Mouse (Mus musculus): ENCODE data around the gene Klb. TPM values are rescaled to one million over a fixed set of nuclear protein-coding genes. Genes with fewer than 3 reads are reported as not detected.
"Not testable (repeated sequence)": the region's sequence is repeated elsewhere in the genome, so short reads cannot be mapped to it uniquely, and the experiment has no call there.

Klb gene
- polyA plus RNA-seq (2014; fragmentation: Nextera tagmentation; extraction: Ambion mirVana): 0.04 and 0.14 TPM in 2 replicates

DNA sequence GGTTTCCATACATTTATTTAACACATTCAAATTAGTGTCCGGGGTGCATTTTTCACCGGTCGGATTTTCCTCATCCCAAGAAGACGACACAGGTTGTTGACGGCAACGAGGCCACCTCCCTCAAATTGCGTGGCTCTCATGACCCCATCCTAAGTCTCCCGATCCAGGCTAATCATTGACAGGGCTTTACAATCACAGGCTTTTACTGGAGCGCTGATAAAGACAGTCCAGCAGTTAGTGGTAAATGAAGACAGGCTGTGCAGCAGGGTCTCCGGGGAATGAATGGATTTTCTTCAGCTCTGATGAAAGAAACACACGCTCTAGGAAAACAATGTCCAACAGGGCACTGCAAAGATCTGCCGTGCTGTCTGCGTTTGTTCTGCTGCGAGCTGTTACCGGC is at the start of gene Klb:
Klb (plus strand) TSS at position 147 of the 400 bp plus-strand sequence.
- H3K36me3 ChIP-seq (ENCODE audit: control insufficient read depth, insufficient read depth, low read length): no peaks in the 10 kb centered on the region
- H3K27ac ChIP-seq (ENCODE audit: low read depth, low read length): no peak within 1 kb of the TSS
- WGBS: 67% methylated on average over 15 of the region's 15 CpGs
- H3K4me3 ChIP-seq (ENCODE audit: low read depth, low read length): no peak within 1 kb of the TSS
- H3K9me3 ChIP-seq (ENCODE audit: control insufficient read depth, low read length): no peaks in the 10 kb centered on the region
- no peaks in the 10 kb centered on the region for H3K27me3 ChIP-seq (ENCODE audit: control insufficient read depth, insufficient read depth, low read length)
- no peaks in the 10 kb centered on the region for H3K4me1 ChIP-seq (ENCODE audit: control insufficient read depth, insufficient read depth, low read length)
- DNase-seq (ENCODE audit: low spot score, missing footprints): no peak
- ATAC-seq (ENCODE audit: low FRiP score): no peak
- no peak within 1 kb of the TSS for H3K4me2 ChIP-seq
- no peak within 1 kb of the TSS for H3K9ac ChIP-seq (ENCODE audit: low read length)

DNA sequence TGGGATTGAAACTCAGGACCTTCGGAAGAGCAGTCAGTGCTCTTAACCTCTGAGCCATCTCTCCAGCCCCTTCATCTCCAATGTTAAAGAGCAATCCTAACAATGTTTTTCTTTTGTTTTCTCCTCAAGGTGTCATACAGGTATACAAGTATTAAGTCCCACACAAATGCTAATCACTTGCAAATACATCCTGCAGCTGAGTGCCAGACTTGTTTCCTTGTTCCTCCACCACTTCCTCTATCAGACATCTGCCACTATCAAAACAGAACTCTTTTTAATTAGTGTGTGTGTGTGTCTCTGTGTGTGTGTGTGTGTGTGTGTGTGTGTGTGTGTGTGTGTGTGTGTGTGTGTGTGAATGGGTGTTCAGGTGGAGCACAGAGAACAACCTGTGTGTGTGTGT is 48.5 kb upstream of the Klb start:
- DNase-seq (ENCODE audit: low spot score, missing footprints); H3K36me3 ChIP-seq (ENCODE audit: control insufficient read depth, insufficient read depth, low read length); H3K4me2 ChIP-seq; H3K27ac ChIP-seq (ENCODE audit: low read depth, low read length); ATAC-seq (ENCODE audit: low FRiP score); H3K27me3 ChIP-seq (ENCODE audit: control insufficient read depth, insufficient read depth, low read length); H3K4me3 ChIP-seq (ENCODE audit: low read depth, low read length); H3K4me1 ChIP-seq (ENCODE audit: control insufficient read depth, insufficient read depth, low read length); H3K9ac ChIP-seq (ENCODE audit: low read length); H3K9me3 ChIP-seq (ENCODE audit: control insufficient read depth, low read length): not testable (repeated sequence)
- 87% methylated on average over 1 of the region's 1 CpGs for WGBS

DNA sequence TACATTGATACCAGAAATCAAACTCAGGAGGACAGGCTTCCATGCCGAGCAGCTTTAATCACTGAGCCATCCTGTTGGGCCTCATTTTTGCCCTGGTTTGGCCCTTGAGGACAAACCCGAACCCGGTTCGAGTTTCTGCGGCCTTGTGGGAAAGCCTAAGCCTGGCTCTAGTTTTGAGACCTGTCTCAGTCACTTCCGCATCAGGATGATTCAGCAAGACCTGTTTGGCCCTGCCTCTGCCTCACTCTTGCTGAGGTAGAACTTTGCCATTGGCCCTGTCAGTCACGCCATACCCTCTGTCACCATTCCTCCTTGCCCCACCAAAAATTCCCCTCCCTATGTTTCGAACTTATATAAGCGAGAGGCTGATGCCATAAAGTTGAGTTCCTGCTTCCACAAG is 48.0 kb upstream of the Klb start:
- ATAC-seq (ENCODE audit: low FRiP score) (no peak), DNase-seq (ENCODE audit: low spot score, missing footprints) (no peak)
- H3K4me2 ChIP-seq: no peak overlapping the region
- peaks cover 3% of the 10 kb centered on the region; the same call in 1 of the 2 replicates for H3K36me3 ChIP-seq (ENCODE audit: control insufficient read depth, insufficient read depth, low read length)
- H3K27ac ChIP-seq (ENCODE audit: low read depth, low read length): no peak overlapping the region
- 97% methylated on average over 9 of the region's 9 CpGs for WGBS
- no peak overlapping the region for H3K4me3 ChIP-seq (ENCODE audit: low read depth, low read length)
- H3K9me3 ChIP-seq (ENCODE audit: control insufficient read depth, low read length): no peaks in the 10 kb centered on the region
- H3K4me1 ChIP-seq (ENCODE audit: control insufficient read depth, insufficient read depth, low read length): no peaks in the 10 kb centered on the region
- no peaks in the 10 kb centered on the region for H3K27me3 ChIP-seq (ENCODE audit: control insufficient read depth, insufficient read depth, low read length)
- H3K9ac ChIP-seq (ENCODE audit: low read length): no peak overlapping the region

DNA sequence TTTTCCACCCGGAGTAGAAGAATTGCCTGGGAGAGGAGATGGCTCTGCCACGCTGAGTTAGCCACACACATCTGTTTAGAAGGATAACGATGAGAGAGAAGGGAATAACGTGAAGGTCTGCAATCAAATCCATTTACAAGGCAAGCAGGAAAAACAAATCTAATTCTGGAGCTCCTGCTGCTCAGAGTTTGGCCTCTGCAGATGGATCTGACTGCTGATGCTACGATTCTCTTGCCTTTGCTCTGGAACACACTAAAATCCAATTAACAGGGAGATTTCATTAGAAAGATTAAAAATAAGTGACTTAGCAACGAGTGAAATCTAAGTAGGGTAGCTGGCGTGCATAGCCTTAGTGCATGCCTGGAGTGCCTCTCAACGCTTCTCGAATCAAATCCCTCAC is 42.6 kb upstream of the Klb start:
- no peaks in the 10 kb centered on the region for H3K9me3 ChIP-seq (ENCODE audit: control insufficient read depth, low read length)
- 89% methylated on average over 9 of the region's 9 CpGs for WGBS
- no peaks in the 10 kb centered on the region for H3K36me3 ChIP-seq (ENCODE audit: control insufficient read depth, insufficient read depth, low read length)
- no peak overlapping the region for H3K27ac ChIP-seq (ENCODE audit: low read depth, low read length)
- no peaks in the 10 kb centered on the region for H3K4me1 ChIP-seq (ENCODE audit: control insufficient read depth, insufficient read depth, low read length)
- H3K9ac ChIP-seq (ENCODE audit: low read length): no peak overlapping the region
- DNase-seq (ENCODE audit: low spot score, missing footprints) (no peak), ATAC-seq (ENCODE audit: low FRiP score) (no peak)
- no peaks in the 10 kb centered on the region for H3K27me3 ChIP-seq (ENCODE audit: control insufficient read depth, insufficient read depth, low read length)
- no peak overlapping the region for H3K4me2 ChIP-seq
- no peak overlapping the region for H3K4me3 ChIP-seq (ENCODE audit: low read depth, low read length)

DNA sequence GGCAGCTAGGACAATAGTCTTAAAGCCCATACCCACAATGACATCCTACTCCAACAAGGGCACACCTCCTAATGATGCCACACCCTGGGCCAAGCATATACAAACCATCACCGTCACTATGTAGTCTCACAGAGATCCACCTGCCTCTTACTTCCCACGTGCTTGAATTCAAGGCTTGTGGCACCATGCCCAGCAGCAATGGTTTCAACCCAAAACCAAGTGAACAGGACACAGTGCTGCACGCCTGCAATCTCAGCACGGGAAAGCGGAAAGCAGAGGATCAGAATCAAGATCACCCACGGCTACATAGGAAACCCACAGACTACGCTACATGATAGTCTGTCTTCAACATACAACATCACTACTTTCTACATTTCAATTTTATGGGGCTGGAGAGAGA is 39.9 kb upstream of the Klb start:
- Histone ChIP-seq H3K27me3 (ENCODE audit: control insufficient read depth, insufficient read depth, low read length) (no peaks in the 10 kb centered on the region), H3K4me3 (ENCODE audit: low read depth, low read length) (no peak overlapping the region), H3K4me1 (ENCODE audit: control insufficient read depth, insufficient read depth, low read length) (no peaks in the 10 kb centered on the region), H3K27ac (ENCODE audit: low read depth, low read length) (no peak overlapping the region), H3K9me3 (ENCODE audit: control insufficient read depth, low read length) (no peaks in the 10 kb centered on the region), H3K4me2 (no peak overlapping the region), H3K9ac (ENCODE audit: low read length) (no peak overlapping the region), H3K36me3 (ENCODE audit: control insufficient read depth, insufficient read depth, low read length) (peaks cover 7% of the 10 kb centered on the region; the same call in 1 of the 2 replicates)
- 96% methylated on average over 7 of the region's 7 CpGs for WGBS
- ATAC-seq (ENCODE audit: low FRiP score) (no peak), DNase-seq (ENCODE audit: low spot score, missing footprints) (no peak)

- DNase-seq (ENCODE audit: low spot score, missing footprints) (no peak), ATAC-seq (ENCODE audit: low FRiP score) (no peak)
- no peak overlapping the region for H3K9ac ChIP-seq (ENCODE audit: low read length)
- H3K27me3 ChIP-seq (ENCODE audit: control insufficient read depth, insufficient read depth, low read length): no peaks in the 10 kb centered on the region
- no peak overlapping the region for H3K4me2 ChIP-seq
- no peak overlapping the region for H3K4me3 ChIP-seq (ENCODE audit: low read depth, low read length)
- no peak overlapping the region for H3K27ac ChIP-seq (ENCODE audit: low read depth, low read length)
- no peaks in the 10 kb centered on the region for H3K9me3 ChIP-seq (ENCODE audit: control insufficient read depth, low read length)
- 98% methylated on average over 3 of the region's 3 CpGs for whole genome bisulfite sequencing
- peaks cover 7% of the 10 kb centered on the region; the same call in 1 of the 2 replicates for H3K36me3 ChIP-seq (ENCODE audit: control insufficient read depth, insufficient read depth, low read length)
- H3K4me1 ChIP-seq (ENCODE audit: control insufficient read depth, insufficient read depth, low read length): no peaks in the 10 kb centered on the region
Observed at GRCm38 (mm10) chr5:65308866-65309265, 39.2 kb upstream of the Klb start.

GRCm38 (mm10) chr5:65319176-65319575 is 28.9 kb upstream of the Klb start:
- ATAC-seq (ENCODE audit: low FRiP score) (no peak), DNase-seq (ENCODE audit: low spot score, missing footprints) (no peak)
- H3K4me2 ChIP-seq: no peak overlapping the region
- no peak overlapping the region for H3K4me3 ChIP-seq (ENCODE audit: low read depth, low read length)
- no peak overlapping the region for H3K9ac ChIP-seq (ENCODE audit: low read length)
- no peaks in the 10 kb centered on the region for H3K9me3 ChIP-seq (ENCODE audit: control insufficient read depth, low read length)
- no peak overlapping the region for H3K27ac ChIP-seq (ENCODE audit: low read depth, low read length)
- peaks cover 2% of the 10 kb centered on the region; the same call in 1 of the 2 replicates for H3K36me3 ChIP-seq (ENCODE audit: control insufficient read depth, insufficient read depth, low read length)
- no peaks in the 10 kb centered on the region for H3K4me1 ChIP-seq (ENCODE audit: control insufficient read depth, insufficient read depth, low read length)
- no peaks in the 10 kb centered on the region for H3K27me3 ChIP-seq (ENCODE audit: control insufficient read depth, insufficient read depth, low read length)
- WGBS: 92% methylated on average over 9 of the region's 9 CpGs

GRCm38 (mm10) chr5:65322165-65322564 is 25.9 kb upstream of the Klb start:
- no peak for DNase-seq (ENCODE audit: low spot score, missing footprints)
- WGBS: 89% methylated on average over 10 of the region's 10 CpGs

GRCm38 (mm10) chr5:65324271-65324670 is 23.8 kb upstream of the Klb start:
- Histone ChIP-seq H3K4me3 (ENCODE audit: low read depth, low read length) (no peak overlapping the region), H3K27ac (ENCODE audit: low read depth, low read length) (no peak overlapping the region), H3K9ac (ENCODE audit: low read length) (no peak overlapping the region), H3K36me3 (ENCODE audit: control insufficient read depth, insufficient read depth, low read length) (no peaks in the 10 kb centered on the region), H3K9me3 (ENCODE audit: control insufficient read depth, low read length) (no peaks in the 10 kb centered on the region), H3K4me2 (no peak overlapping the region), H3K4me1 (ENCODE audit: control insufficient read depth, insufficient read depth, low read length) (no peaks in the 10 kb centered on the region), H3K27me3 (ENCODE audit: control insufficient read depth, insufficient read depth, low read length) (no peaks in the 10 kb centered on the region)
- 92% methylated on average over 3 of the region's 3 CpGs for WGBS
- DNase-seq (ENCODE audit: low spot score, missing footprints) (no peak), ATAC-seq (ENCODE audit: low FRiP score) (no peak)

More at GRCm38 (mm10) chr5:65322165-65322564, 25.9 kb upstream of the Klb start:
- Histone ChIP-seq H3K27ac (ENCODE audit: low read depth, low read length) (no peak overlapping the region), H3K4me3 (ENCODE audit: low read depth, low read length) (no peak overlapping the region), H3K27me3 (ENCODE audit: control insufficient read depth, insufficient read depth, low read length) (no peaks in the 10 kb centered on the region), H3K4me1 (ENCODE audit: control insufficient read depth, insufficient read depth, low read length) (no peaks in the 10 kb centered on the region), H3K4me2 (no peak overlapping the region), H3K36me3 (ENCODE audit: control insufficient read depth, insufficient read depth, low read length) (0 out of 2 replicates have a peak, but pooled peaks cover 2% of the 10 kb centered on the region), H3K9me3 (ENCODE audit: control insufficient read depth, low read length) (no peaks in the 10 kb centered on the region), H3K9ac (ENCODE audit: low read length) (no peak overlapping the region)
- ATAC-seq (ENCODE audit: low FRiP score): no peak
